1 mouse cellular context compared by ENCODE assay signal in the genomic region with DNA sequence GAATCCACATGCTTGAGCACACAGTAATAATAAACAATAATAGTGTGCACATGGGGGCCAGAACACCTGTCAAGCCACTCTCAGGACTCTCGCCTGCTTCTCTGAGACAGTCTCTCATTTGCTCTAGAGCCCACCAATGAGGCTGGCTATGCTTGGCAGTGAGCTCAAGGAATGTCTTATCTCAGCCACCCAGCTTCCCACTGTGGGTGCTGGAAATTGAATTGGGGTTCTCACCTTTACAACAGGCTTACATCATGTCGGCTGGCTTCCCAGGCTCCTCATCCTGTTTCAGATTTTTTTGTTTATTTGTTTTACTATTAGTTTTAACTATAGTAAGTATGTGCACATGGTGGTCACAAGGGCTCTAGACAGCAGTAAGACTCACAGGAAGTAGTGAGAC.
TF ChIP-seq lines count a peak whose summit lies in the region.

No protein-coding gene starts in this region.

TF ChIP-seq in MEL, 35 proteins besides CTCF, POLR2A, EP300 and RAD21 (continued from another document):
- peak; percentile 72 for TF ChIP-seq GATA1 (IDR thresholded peaks at IDR 0.05; ENCODE audit: low read depth, low read length)
